Mouse (Mus musculus): ENCODE measurements around the gene Ppa1. TPM values are rescaled to one million over a fixed set of nuclear protein-coding genes. Genes with fewer than 3 reads are reported as not detected.

Gene Ppa1
- polyA plus RNA-seq, 1 experiment from 2014 or later: 113 TPM

DNA sequence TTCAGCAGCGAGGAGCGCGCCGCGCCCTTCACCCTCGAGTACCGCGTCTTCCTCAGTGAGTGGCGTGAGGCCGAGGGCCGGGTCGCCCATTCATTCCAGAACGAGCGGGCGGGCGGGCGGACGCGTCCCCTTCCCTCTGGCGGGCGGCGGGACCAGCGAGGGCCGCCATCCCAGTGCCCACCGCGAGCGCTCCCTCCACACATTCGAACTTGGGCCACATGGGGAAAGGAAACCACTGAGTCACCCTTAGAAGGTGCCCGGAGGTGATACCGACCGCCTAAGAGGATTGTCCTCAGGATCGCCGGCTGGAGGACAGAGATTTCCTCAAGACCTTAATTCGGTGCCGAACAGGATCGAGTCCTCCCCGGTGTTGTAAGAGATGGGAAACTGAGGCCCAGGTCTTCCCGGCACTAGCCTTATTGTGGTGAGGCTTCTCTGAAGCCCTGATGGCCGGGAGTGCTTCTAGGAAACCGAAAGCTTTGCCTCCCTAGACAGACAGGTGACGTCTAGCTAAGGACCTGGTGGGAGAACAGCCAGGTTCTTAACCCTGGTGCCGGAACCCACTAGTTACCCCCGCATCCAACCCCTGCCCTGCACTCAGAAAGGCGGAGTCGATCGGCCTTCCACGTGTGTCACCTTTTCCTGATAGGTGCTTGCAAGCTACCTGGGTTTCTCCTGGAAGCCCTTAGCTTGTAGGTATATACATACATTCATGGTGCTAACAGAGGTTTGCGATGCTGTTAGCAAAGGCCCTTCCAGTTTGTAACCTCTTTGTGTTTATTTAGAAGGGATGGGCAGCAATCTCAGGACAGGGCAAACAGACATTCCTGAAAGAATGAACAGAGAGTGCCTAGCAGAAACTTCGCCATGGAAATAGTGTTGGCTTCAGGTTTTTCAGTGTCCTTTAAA is 639 bp downstream of the Ppa1 start:
- Histone ChIP-seq H3K4me3 (peak overlapping the region; percentile 78), H3K4me2 (peak overlapping the region; percentile 96), H3K27me3 (replicated peaks) (no peaks in the 10 kb centered on the region), H3K9ac (peak overlapping the region; percentile 89), H3K27ac (replicated peaks) (peak overlapping the region; percentile 75), H3K9me3 (no peaks in the 10 kb centered on the region), H3K36me3 (peaks cover 24% of the 10 kb centered on the region), H3K4me1 (peaks cover 13% of the 10 kb centered on the region)
- ATAC-seq (ENCODE audit: extremely low read depth, insufficient number of reproducible peaks, low FRiP score, low TSS enrichment): peak; percentile 54; the same call in 1 of the 2 replicates
- 1% methylated on average over 49 of the region's 49 CpGs for whole genome bisulfite sequencing

- WGBS: 90% methylated on average over 4 of the region's 4 CpGs
- H3K4me2 ChIP-seq: no peak overlapping the region
- no peak overlapping the region for H3K4me3 ChIP-seq
- no peak overlapping the region for H3K9ac ChIP-seq
- ATAC-seq (ENCODE audit: extremely low read depth, insufficient number of reproducible peaks, low FRiP score, low TSS enrichment): no peak
- peaks cover 39% of the 10 kb centered on the region for H3K36me3 ChIP-seq
- H3K9me3 ChIP-seq: no peaks in the 10 kb centered on the region
- no peaks in the 10 kb centered on the region for H3K27me3 ChIP-seq (replicated peaks)
- peaks cover 5% of the 10 kb centered on the region for H3K4me1 ChIP-seq
- H3K27ac ChIP-seq (replicated peaks): no peak overlapping the region
Observed at GRCm38 (mm10) chr10:61654105-61654504, 5.8 kb downstream of the Ppa1 start.

- Histone ChIP-seq H3K4me2 (no peak overlapping the region), H3K27me3 (replicated peaks) (no peaks in the 10 kb centered on the region), H3K27ac (replicated peaks) (no peak overlapping the region), H3K9ac (no peak overlapping the region), H3K4me1 (no peaks in the 10 kb centered on the region), H3K4me3 (no peak overlapping the region), H3K36me3 (peaks cover 45% of the 10 kb centered on the region), H3K9me3 (no peaks in the 10 kb centered on the region)
- ATAC-seq (ENCODE audit: extremely low read depth, insufficient number of reproducible peaks, low FRiP score, low TSS enrichment): no peak
- 83% methylated on average over 7 of the region's 7 CpGs for WGBS
Observed at GRCm38 (mm10) chr10:61654691-61655090, 6.3 kb downstream of the Ppa1 start.

DNA sequence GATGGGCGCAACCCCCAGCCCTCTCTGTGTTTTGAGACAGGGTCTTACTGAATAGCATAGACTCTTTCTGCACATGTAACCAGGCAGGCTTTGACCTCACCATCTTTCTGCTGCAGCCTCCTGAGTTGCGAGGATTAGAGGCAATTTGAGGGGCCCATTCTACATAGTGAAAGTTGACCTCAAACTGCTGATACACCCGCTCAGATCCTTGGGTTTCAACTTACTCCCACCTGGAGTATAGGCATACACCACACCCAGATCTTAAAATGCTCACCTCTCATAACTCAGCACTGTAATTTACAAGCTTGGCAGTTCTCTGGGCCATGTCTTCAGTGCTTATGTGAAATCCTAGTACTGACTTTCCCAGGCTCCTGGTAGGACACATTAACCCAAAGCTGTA is 6.8 kb downstream of the Ppa1 start:
- Histone ChIP-seq H3K4me1 (no peaks in the 10 kb centered on the region), H3K27me3 (replicated peaks) (no peaks in the 10 kb centered on the region), H3K4me2 (no peak overlapping the region), H3K9me3 (no peaks in the 10 kb centered on the region), H3K9ac (no peak overlapping the region), H3K36me3 (peaks cover 50% of the 10 kb centered on the region), H3K4me3 (no peak overlapping the region), H3K27ac (replicated peaks) (no peak overlapping the region)
- 88% methylated on average over 3 of the region's 3 CpGs for WGBS
- ATAC-seq (ENCODE audit: extremely low read depth, insufficient number of reproducible peaks, low FRiP score, low TSS enrichment): no peak

DNA sequence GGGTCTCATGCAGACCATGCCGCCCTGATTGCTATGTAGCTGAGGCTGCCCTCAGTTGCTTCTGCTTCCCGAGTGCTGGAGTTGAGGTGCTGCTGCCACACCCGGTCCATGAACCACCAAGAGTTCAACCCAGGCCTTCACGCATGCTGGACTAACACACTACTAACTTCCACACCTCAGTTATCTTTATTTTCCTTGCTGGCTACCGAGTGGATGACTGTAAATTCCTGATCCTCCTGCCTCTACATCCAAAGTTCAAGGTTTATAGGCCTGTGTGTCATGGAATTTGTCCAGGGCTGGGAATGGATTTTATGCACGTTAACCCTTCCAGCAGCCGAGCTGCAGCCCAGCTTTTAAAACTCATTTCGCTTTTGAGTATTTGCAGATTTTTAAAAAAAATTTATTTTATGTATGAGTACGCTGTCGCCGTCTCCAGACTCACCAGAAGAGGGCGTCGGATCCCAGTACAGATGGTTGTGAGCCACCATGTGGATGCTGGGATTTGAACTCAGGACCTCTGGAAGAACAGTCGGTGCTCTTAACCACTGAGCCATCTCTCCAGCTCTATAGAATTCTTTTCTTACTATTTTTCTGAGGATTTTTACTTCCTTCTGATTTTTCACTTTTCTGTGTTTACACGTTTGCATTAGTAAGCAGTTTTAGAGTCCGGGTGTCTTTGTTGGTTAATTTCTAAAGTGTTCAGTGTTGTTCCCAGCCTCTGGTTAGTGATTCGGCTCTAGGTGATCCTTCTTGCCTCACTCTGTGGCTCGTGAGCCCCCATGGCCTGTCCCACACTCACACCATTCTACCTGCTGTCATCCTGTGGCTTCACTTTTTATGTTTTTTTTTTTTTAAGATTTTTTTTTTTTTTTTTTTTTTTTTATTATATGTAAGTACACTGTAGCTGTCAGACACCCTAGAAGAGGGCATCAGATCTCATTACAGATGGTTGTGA is 8.9 kb downstream of the Ppa1 start:
- H3K27ac ChIP-seq (replicated peaks): no peak overlapping the region
- peaks cover under 1% of the 10 kb centered on the region; the same call in 1 of the 2 replicates for H3K4me1 ChIP-seq
- ATAC-seq (ENCODE audit: extremely low read depth, insufficient number of reproducible peaks, low FRiP score, low TSS enrichment): no peak
- 87% methylated on average over 18 of the region's 18 CpGs for WGBS
- H3K4me3 ChIP-seq: no peak overlapping the region
- H3K4me2 ChIP-seq: no peak overlapping the region
- no peaks in the 10 kb centered on the region for H3K9me3 ChIP-seq
- H3K36me3 ChIP-seq: peaks cover 61% of the 10 kb centered on the region
- no peak overlapping the region for H3K9ac ChIP-seq
- no peaks in the 10 kb centered on the region for H3K27me3 ChIP-seq (replicated peaks)

- no peak for ATAC-seq (ENCODE audit: extremely low read depth, insufficient number of reproducible peaks, low FRiP score, low TSS enrichment)
- Histone ChIP-seq H3K4me3 (no peak overlapping the region), H3K27me3 (replicated peaks) (no peaks in the 10 kb centered on the region), H3K36me3 (peaks cover 62% of the 10 kb centered on the region), H3K9me3 (no peaks in the 10 kb centered on the region), H3K4me1 (peaks cover 8% of the 10 kb centered on the region; the same call in 1 of the 2 replicates), H3K4me2 (no peak overlapping the region), H3K9ac (no peak overlapping the region), H3K27ac (replicated peaks) (no peak overlapping the region)
- WGBS: 27% methylated on average over 4 of the region's 4 CpGs
Observed at GRCm38 (mm10) chr10:61657985-61658384, 9.6 kb downstream of the Ppa1 start.

- no peak overlapping the region for H3K4me2 ChIP-seq
- no peaks in the 10 kb centered on the region for H3K9me3 ChIP-seq
- 69% methylated on average over 8 of the region's 8 CpGs for WGBS
- peaks cover 9% of the 10 kb centered on the region; the same call in 1 of the 2 replicates for H3K4me1 ChIP-seq
- H3K9ac ChIP-seq: no peak overlapping the region
- no peaks in the 10 kb centered on the region for H3K27me3 ChIP-seq (replicated peaks)
- peaks cover 74% of the 10 kb centered on the region for H3K36me3 ChIP-seq
- ATAC-seq (ENCODE audit: extremely low read depth, insufficient number of reproducible peaks, low FRiP score, low TSS enrichment): no peak
- H3K27ac ChIP-seq (replicated peaks): no peak overlapping the region
- H3K4me3 ChIP-seq: no peak overlapping the region
Observed at GRCm38 (mm10) chr10:61661887-61662286, 13.5 kb downstream of the Ppa1 start.

DNA sequence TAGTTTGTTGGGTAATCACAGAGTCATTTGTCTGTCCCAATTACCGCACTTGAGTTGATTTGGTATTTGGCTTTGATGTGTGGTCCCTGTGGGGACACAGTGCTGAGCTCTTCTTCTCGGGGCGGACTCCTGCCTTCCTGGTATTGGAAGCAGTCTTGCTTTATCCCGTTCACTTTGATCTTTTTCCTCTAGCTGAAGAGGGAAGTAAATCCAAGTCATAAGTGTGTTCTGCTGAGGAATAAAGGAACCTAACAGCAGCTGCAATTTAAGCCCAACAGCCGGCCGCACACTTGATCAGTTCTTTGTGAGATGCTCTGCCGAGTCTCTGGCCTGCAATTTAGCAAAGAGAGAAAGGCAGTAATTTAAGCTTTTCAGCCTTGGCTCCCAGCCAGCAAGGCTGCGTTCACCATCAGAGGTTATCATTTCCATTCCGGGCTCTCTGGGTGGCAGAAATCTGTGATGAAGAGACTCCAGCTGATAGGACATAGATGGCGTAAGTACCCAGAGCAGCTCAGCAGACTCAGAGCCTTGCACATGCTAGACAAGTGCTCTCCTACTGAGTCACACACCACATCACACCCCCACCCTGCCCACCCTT is 14.1 kb downstream of the Ppa1 start:
- no peak for ATAC-seq (ENCODE audit: extremely low read depth, insufficient number of reproducible peaks, low FRiP score, low TSS enrichment)
- Histone ChIP-seq H3K4me3 (no peak overlapping the region), H3K27ac (replicated peaks) (no peak overlapping the region), H3K9ac (no peak overlapping the region), H3K9me3 (no peaks in the 10 kb centered on the region), H3K27me3 (replicated peaks) (no peaks in the 10 kb centered on the region), H3K4me1 (peaks cover 9% of the 10 kb centered on the region; the same call in 1 of the 2 replicates), H3K36me3 (peaks cover 80% of the 10 kb centered on the region), H3K4me2 (no peak overlapping the region)
- 55% methylated on average over 10 of the region's 10 CpGs for WGBS

- H3K4me1 ChIP-seq: peaks cover 9% of the 10 kb centered on the region; the same call in 1 of the 2 replicates
- no peak overlapping the region for H3K4me2 ChIP-seq
- H3K9me3 ChIP-seq: no peaks in the 10 kb centered on the region
- H3K9ac ChIP-seq: no peak overlapping the region
- H3K27me3 ChIP-seq (replicated peaks): no peaks in the 10 kb centered on the region
- no peak for ATAC-seq (ENCODE audit: extremely low read depth, insufficient number of reproducible peaks, low FRiP score, low TSS enrichment)
- peaks cover 97% of the 10 kb centered on the region for H3K36me3 ChIP-seq
- H3K4me3 ChIP-seq: no peak overlapping the region
- H3K27ac ChIP-seq (replicated peaks): no peak overlapping the region
- 93% methylated on average over 10 of the region's 10 CpGs for WGBS
Observed at GRCm38 (mm10) chr10:61665111-61665510, 16.8 kb downstream of the Ppa1 start.

- no peak for ATAC-seq (ENCODE audit: extremely low read depth, insufficient number of reproducible peaks, low FRiP score, low TSS enrichment)
- Histone ChIP-seq H3K9me3 (no peaks in the 10 kb centered on the region), H3K9ac (no peak overlapping the region), H3K36me3 (peaks cover 97% of the 10 kb centered on the region), H3K27me3 (replicated peaks) (no peaks in the 10 kb centered on the region), H3K4me1 (peaks cover 9% of the 10 kb centered on the region; the same call in 1 of the 2 replicates), H3K4me3 (no peak overlapping the region), H3K27ac (replicated peaks) (no peak overlapping the region), H3K4me2 (no peak overlapping the region)
- 71% methylated on average over 3 of the region's 3 CpGs for WGBS
Observed at GRCm38 (mm10) chr10:61665651-61666050, 17.3 kb downstream of the Ppa1 start.

- H3K4me2 ChIP-seq: no peak overlapping the region
- H3K27me3 ChIP-seq (replicated peaks): no peaks in the 10 kb centered on the region
- no peak overlapping the region for H3K9ac ChIP-seq
- 85% methylated on average over 7 of the region's 7 CpGs for WGBS
- ATAC-seq (ENCODE audit: extremely low read depth, insufficient number of reproducible peaks, low FRiP score, low TSS enrichment): no peak
- no peak overlapping the region for H3K4me3 ChIP-seq
- peaks cover 97% of the 10 kb centered on the region for H3K36me3 ChIP-seq
- H3K27ac ChIP-seq (replicated peaks): no peak overlapping the region
- no peaks in the 10 kb centered on the region; the same call in 1 of the 2 replicates for H3K9me3 ChIP-seq
- H3K4me1 ChIP-seq: no peaks in the 10 kb centered on the region
Observed at GRCm38 (mm10) chr10:61669289-61669688, 20.9 kb downstream of the Ppa1 start.

Measured in heart, embryonic 13.5 days (tissue).